Mouse (Mus musculus): ENCODE results near the gene Oca2.

Gene Oca2

GRCm38 (mm10) chr7:56382706-56383105 lies 143.1 kb downstream of the Oca2 start:
- DNase-seq (ENCODE audit: low spot score): no peak

GRCm38 (mm10) chr7:56388295-56388694 lies 148.7 kb downstream of the Oca2 start:
- DNase-seq (ENCODE audit: low spot score): no peak

GRCm38 (mm10) chr7:56418182-56418836 lies 178.7 kb downstream of the Oca2 start:
- no peak for DNase-seq (ENCODE audit: low spot score)

- DNase-seq (ENCODE audit: low spot score): no peak
Observed at GRCm38 (mm10) chr7:56419253-56419844, 179.8 kb downstream of the Oca2 start.

- no peak for DNase-seq (ENCODE audit: low spot score)
Observed at GRCm38 (mm10) chr7:56421946-56422345, 182.4 kb downstream of the Oca2 start.

GRCm38 (mm10) chr7:56423548-56423947 lies 184.0 kb downstream of the Oca2 start:
- no peak for DNase-seq (ENCODE audit: low spot score)

GRCm38 (mm10) chr7:56460814-56461520 lies 221.4 kb downstream of the Oca2 start:
- DNase-seq (ENCODE audit: low spot score): no peak

GRCm38 (mm10) chr7:56498242-56498641 lies 258.7 kb downstream of the Oca2 start:
- no peak for DNase-seq (ENCODE audit: low spot score)

- no peak for DNase-seq (ENCODE audit: low spot score)
Observed at GRCm38 (mm10) chr7:56499319-56499718, 259.8 kb downstream of the Oca2 start.

GRCm38 (mm10) chr7:56499767-56500166 lies 260.2 kb downstream of the Oca2 start:
- DNase-seq (ENCODE audit: low spot score): no peak

- DNase-seq (ENCODE audit: low spot score): no peak
Observed at GRCm38 (mm10) chr7:56500438-56500837, 260.9 kb downstream of the Oca2 start.

GRCm38 (mm10) chr7:56518581-56518980 lies 279.0 kb downstream of the Oca2 start:
- no peak for DNase-seq (ENCODE audit: low spot score)

GRCm38 (mm10) chr7:56519741-56520140 lies 280.2 kb downstream of the Oca2 start:
- DNase-seq (ENCODE audit: low spot score): no peak

- no peak for DNase-seq (ENCODE audit: low spot score)
Observed at GRCm38 (mm10) chr7:56534856-56535255, 295.3 kb downstream of the Oca2 start.

- no peak for DNase-seq (ENCODE audit: low spot score)
Observed at GRCm38 (mm10) chr7:56549226-56549625, 309.7 kb downstream of the Oca2 start.

GRCm38 (mm10) chr7:56551804-56552203 lies 312.2 kb downstream of the Oca2 start:
- no peak for DNase-seq (ENCODE audit: low spot score)
